Mouse (Mus musculus) hindbrain, embryonic 12.5 days (tissue): ENCODE measurements around the gene Zfp408. TPM values are rescaled to one million over a fixed set of nuclear protein-coding genes. Genes with fewer than 3 reads are reported as not detected.

Source experiments
- ATAC-seq: fragments of 200-750 bp; cut with Nextera tagmentation; 2 replicates; pipeline ENCODE4 v1.8.0; 2017; ENCODE audit warnings: moderate TSS enrichment; ENCODE audit not compliant: low FRiP score
- H3K27ac ChIP-seq: fragments of 300-500 bp; sonication (generic); 2 replicates; pipeline ENCODE4 v1.5.1; 2016; ENCODE audit warnings: mild to moderate bottlenecking
- H3K27me3 ChIP-seq: fragments of 300-500 bp; sonication (generic); 2 replicates; pipeline ENCODE4 v1.6.1; 2016; ENCODE audit warnings: mild to moderate bottlenecking
- H3K36me3 ChIP-seq: fragments of 300-500 bp; sonication (generic); 2 replicates; pipeline ENCODE4 v1.6.1; 2016; ENCODE audit warnings: mild to moderate bottlenecking
- H3K4me1 ChIP-seq: fragments of 300-500 bp; sonication (generic); 2 replicates; pipeline ENCODE4 v1.6.1; 2016
- H3K4me2 ChIP-seq: fragments of 300-500 bp; sonication (generic); replicated peaks from 2 replicates; pipeline ENCODE4 v1.6.1; 2016; ENCODE audit warnings: mild to moderate bottlenecking
- H3K4me3 ChIP-seq: fragments of 300-500 bp; sonication (generic); 2 replicates; pipeline ENCODE4 v1.5.1; 2016; ENCODE audit warnings: mild to moderate bottlenecking
- H3K9ac ChIP-seq: fragments of 300-500 bp; sonication (generic); 2 replicates; pipeline ENCODE4 v1.6.1; 2016; ENCODE audit warnings: mild to moderate bottlenecking, moderate library complexity
- H3K9me3 ChIP-seq: fragments of 300-500 bp; sonication (generic); replicated peaks from 2 replicates; pipeline ENCODE4 v1.6.1; 2016; ENCODE audit warnings: mild to moderate bottlenecking
- WGBS: fragments of 180-500 bp; shearing (Covaris S2); methylation state at CpG from one replicate; pipeline ENCODE4 v1.1.7; 2016; 5-methylcytosine and 5-hydroxymethylcytosine counted together
- polyA plus RNA-seq: library from polyadenylated mRNA; unstranded; fragments of >200 nt; fragmentation: Nextera tagmentation; extraction: Ambion mirVana; gene quantifications from 2 replicates; pipeline ENCODE4 v1.2.1, GENCODE M21; 2016

The Zfp408 gene
- polyA plus RNA-seq, 1 experiment from 2014 or later, result 13.0 TPM

- no peak overlapping the region for H3K4me3 ChIP-seq
- 32% methylated on average over 1 of the region's 1 CpGs for WGBS
- H3K27ac ChIP-seq, result no peak overlapping the region
- peaks cover 15% of the 10 kb centered on the region for H3K4me1 ChIP-seq
- no peak overlapping the region for H3K4me2 ChIP-seq
- H3K27me3 ChIP-seq, result no peaks in the 10 kb centered on the region
- ATAC-seq, result no peak
- H3K36me3 ChIP-seq, result peaks cover 58% of the 10 kb centered on the region
- no peak overlapping the region for H3K9ac ChIP-seq
- H3K9me3 ChIP-seq, result no peaks in the 10 kb centered on the region
Measured at GRCm38 (mm10) chr2:91646733-91647132, 2.9 kb downstream of the Zfp408 start.

GRCm38 (mm10) chr2:91645811-91646210 lies 3.8 kb downstream of the Zfp408 start:
- H3K4me3 ChIP-seq, result no peak overlapping the region
- peaks cover 11% of the 10 kb centered on the region for H3K4me1 ChIP-seq
- H3K9me3 ChIP-seq, result no peaks in the 10 kb centered on the region
- no peaks in the 10 kb centered on the region for H3K27me3 ChIP-seq
- no peak overlapping the region for H3K27ac ChIP-seq
- no peak overlapping the region for H3K4me2 ChIP-seq
- WGBS, result 92% methylated on average over 11 of the region's 11 CpGs
- H3K9ac ChIP-seq, result no peak overlapping the region
- peaks cover 58% of the 10 kb centered on the region for H3K36me3 ChIP-seq
- ATAC-seq, result no peak

GRCm38 (mm10) chr2:91645354-91645753 lies 4.2 kb downstream of the Zfp408 start:
- H3K27me3 ChIP-seq, result no peaks in the 10 kb centered on the region
- H3K9me3 ChIP-seq, result no peaks in the 10 kb centered on the region
- H3K36me3 ChIP-seq, result peaks cover 58% of the 10 kb centered on the region
- H3K9ac ChIP-seq, result no peak overlapping the region
- no peak overlapping the region for H3K4me2 ChIP-seq
- peaks cover 8% of the 10 kb centered on the region for H3K4me1 ChIP-seq
- H3K27ac ChIP-seq, result no peak overlapping the region
- ATAC-seq, result no peak
- no peak overlapping the region for H3K4me3 ChIP-seq
- 97% methylated on average over 15 of the region's 15 CpGs for WGBS

- H3K9ac ChIP-seq, result no peak overlapping the region
- H3K4me2 ChIP-seq, result no peak overlapping the region
- peaks cover 7% of the 10 kb centered on the region for H3K4me1 ChIP-seq
- H3K4me3 ChIP-seq, result no peak overlapping the region
- peaks cover 58% of the 10 kb centered on the region for H3K36me3 ChIP-seq
- WGBS, result 94% methylated on average over 11 of the region's 11 CpGs
- no peak overlapping the region for H3K27ac ChIP-seq
- no peaks in the 10 kb centered on the region for H3K9me3 ChIP-seq
- ATAC-seq, result no peak
- no peaks in the 10 kb centered on the region for H3K27me3 ChIP-seq
Measured at GRCm38 (mm10) chr2:91644021-91644420, 5.6 kb downstream of the Zfp408 start.

GRCm38 (mm10) chr2:91642825-91643415 lies 6.7 kb downstream of the Zfp408 start:
- no peaks in the 10 kb centered on the region for H3K9me3 ChIP-seq
- no peak for ATAC-seq
- no peak overlapping the region for H3K4me3 ChIP-seq
- 91% methylated on average over 2 of the region's 2 CpGs for WGBS
- peaks cover 56% of the 10 kb centered on the region for H3K36me3 ChIP-seq
- H3K27me3 ChIP-seq, result no peaks in the 10 kb centered on the region
- no peaks in the 10 kb centered on the region for H3K4me1 ChIP-seq
- no peak overlapping the region for H3K4me2 ChIP-seq
- no peak overlapping the region for H3K27ac ChIP-seq
- no peak overlapping the region for H3K9ac ChIP-seq

DNA sequence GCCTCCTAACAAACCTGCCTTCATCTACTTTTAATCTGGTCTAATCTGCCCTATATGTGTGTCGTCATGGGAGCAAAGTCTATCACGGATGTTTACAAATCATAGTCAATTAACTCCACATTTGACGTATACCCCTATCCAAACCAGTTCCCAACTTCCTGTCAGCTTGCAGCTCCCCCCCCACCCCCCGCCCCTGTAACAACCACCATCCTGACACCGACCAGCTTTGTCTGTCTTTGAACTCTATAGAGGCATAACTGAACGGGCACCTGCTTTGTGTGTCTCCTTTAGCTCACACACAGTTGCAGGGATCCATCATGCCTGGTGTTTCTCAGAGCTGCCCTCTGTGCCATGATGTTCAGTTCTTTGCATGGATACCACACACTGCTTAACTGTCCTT lies 10.7 kb downstream of the Zfp408 start:
- Histone ChIP-seq H3K4me1 (no peaks in the 10 kb centered on the region), H3K4me2 (no peak overlapping the region), H3K9me3 (no peaks in the 10 kb centered on the region), H3K27me3 (no peaks in the 10 kb centered on the region), H3K4me3 (no peak overlapping the region), H3K36me3 (peaks cover 16% of the 10 kb centered on the region), H3K27ac (no peak overlapping the region), H3K9ac (no peak overlapping the region)
- ATAC-seq, result no peak
- WGBS, result 83% methylated on average over 6 of the region's 6 CpGs

DNA sequence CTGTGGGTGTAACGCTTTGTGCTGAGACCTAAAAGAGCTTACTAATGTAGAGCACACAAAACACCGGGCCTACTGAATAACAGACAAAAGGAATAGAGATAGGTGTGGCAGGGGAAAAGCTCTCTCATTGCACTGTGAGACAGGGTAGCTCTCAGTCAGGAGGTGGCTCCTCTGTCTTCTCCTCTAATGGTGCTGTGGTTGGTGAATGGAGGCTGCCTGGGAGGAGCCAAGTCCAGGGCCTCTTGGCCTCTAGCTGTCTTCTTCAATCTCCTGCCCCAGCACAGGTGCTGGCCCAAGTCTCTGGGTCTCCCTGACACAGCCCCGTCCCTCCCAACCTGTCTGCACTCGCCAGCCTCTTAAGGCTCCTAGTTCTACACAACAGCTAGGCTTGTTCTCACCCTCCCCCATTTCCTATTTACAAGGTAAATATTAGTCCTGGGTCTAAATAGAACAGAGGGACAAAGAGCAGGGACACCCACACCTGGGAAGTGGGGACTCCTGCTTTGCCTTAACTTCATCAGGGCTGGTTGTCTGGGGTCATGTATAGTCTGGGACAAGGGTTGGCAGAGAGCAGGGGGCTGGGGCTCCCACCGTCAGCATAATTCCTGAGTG lies 12.8 kb downstream of the Zfp408 start:
- Histone ChIP-seq H3K4me3 (no peak overlapping the region), H3K4me2 (no peak overlapping the region), H3K9ac (no peak overlapping the region), H3K36me3 (no peaks in the 10 kb centered on the region), H3K9me3 (no peaks in the 10 kb centered on the region), H3K27me3 (no peaks in the 10 kb centered on the region), H3K4me1 (no peaks in the 10 kb centered on the region), H3K27ac (no peak overlapping the region)
- ATAC-seq, result no peak
- 83% methylated on average over 5 of the region's 5 CpGs for WGBS

- Histone ChIP-seq H3K4me2 (no peak within 1 kb of the TSS), H3K36me3 (no peaks in the 10 kb centered on the region), H3K9me3 (no peaks in the 10 kb centered on the region), H3K27me3 (no peaks in the 10 kb centered on the region), H3K9ac (no peak within 1 kb of the TSS), H3K27ac (no peak within 1 kb of the TSS), H3K4me1 (no peaks in the 10 kb centered on the region), H3K4me3 (no peak within 1 kb of the TSS)
- ATAC-seq, result no peak
- WGBS, result 88% methylated on average over 8 of the region's 8 CpGs
Measured at GRCm38 (mm10) chr2:91636229-91636628, 13.4 kb downstream of the Zfp408 start, which contains the start of gene F2. Gene F2 (minus strand): TSS chr2:91636414.

DNA sequence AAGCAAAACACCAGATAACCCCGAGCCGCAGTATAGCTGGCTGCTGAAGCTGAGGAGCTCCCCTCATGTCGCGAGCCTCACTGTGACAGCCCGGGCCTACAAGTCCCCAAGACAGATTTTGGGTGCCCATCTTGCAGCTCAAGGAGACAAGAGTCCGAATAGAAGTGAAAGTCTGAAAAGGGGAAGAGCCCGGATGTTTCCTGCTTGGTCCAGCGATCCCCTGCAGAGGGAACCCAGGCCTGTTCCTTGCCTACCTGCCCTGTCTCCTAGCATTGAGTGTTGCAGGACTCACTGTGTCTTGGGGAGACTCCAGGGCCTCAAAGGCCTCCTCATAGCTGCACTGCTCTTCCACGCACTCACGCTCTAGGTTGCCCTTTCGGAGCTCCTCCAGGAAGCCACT lies 14.1 kb downstream of the Zfp408 start:
- WGBS, result 86% methylated on average over 11 of the region's 11 CpGs
- H3K27me3 ChIP-seq, result no peaks in the 10 kb centered on the region
- H3K4me3 ChIP-seq, result no peak overlapping the region
- H3K9ac ChIP-seq, result no peak overlapping the region
- H3K36me3 ChIP-seq, result no peaks in the 10 kb centered on the region
- no peaks in the 10 kb centered on the region for H3K9me3 ChIP-seq
- H3K4me2 ChIP-seq, result no peak overlapping the region
- H3K27ac ChIP-seq, result no peak overlapping the region
- ATAC-seq, result no peak
- no peaks in the 10 kb centered on the region for H3K4me1 ChIP-seq

- no peak overlapping the region for H3K9ac ChIP-seq
- H3K4me3 ChIP-seq, result no peak overlapping the region
- no peaks in the 10 kb centered on the region for H3K36me3 ChIP-seq
- no peak overlapping the region for H3K27ac ChIP-seq
- ATAC-seq, result no peak
- 81% methylated on average over 9 of the region's 9 CpGs for WGBS
- no peaks in the 10 kb centered on the region for H3K4me1 ChIP-seq
- H3K9me3 ChIP-seq, result no peaks in the 10 kb centered on the region
- no peaks in the 10 kb centered on the region for H3K27me3 ChIP-seq
- no peak overlapping the region for H3K4me2 ChIP-seq
Measured at GRCm38 (mm10) chr2:91634841-91635240, 14.8 kb downstream of the Zfp408 start.

- Histone ChIP-seq H3K4me2 (no peak overlapping the region), H3K4me3 (no peak overlapping the region)
- WGBS, result 82% methylated on average over 12 of the region's 12 CpGs
Measured at GRCm38 (mm10) chr2:91633334-91633977, 16.1 kb downstream of the Zfp408 start.

DNA sequence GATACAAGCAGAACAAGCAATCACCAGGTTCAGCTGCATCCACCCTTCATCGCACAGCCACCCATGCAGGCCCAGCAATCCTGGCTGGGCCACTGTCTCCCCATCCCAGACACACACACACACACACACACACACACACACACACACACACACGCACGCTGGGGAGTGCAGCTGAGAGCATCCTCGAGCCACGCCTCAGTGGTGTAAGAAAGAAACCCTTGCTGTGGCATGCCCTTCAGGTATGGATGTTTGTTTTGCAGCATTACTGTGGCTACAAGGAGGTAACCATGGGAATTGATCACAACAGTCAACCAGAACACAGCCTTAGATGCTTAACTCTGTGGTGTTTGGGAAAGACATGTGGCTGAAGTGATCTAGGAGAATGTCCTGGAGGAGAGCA lies 17.3 kb downstream of the Zfp408 start:
- no peak overlapping the region for H3K4me3 ChIP-seq
- ATAC-seq, result no peak
- WGBS, result 88% methylated on average over 5 of the region's 5 CpGs
- no peak overlapping the region for H3K27ac ChIP-seq
- H3K4me1 ChIP-seq, result no peaks in the 10 kb centered on the region
- H3K9ac ChIP-seq, result no peak overlapping the region
- H3K36me3 ChIP-seq, result no peaks in the 10 kb centered on the region
- H3K27me3 ChIP-seq, result no peaks in the 10 kb centered on the region
- no peak overlapping the region for H3K4me2 ChIP-seq
- no peaks in the 10 kb centered on the region for H3K9me3 ChIP-seq

More at GRCm38 (mm10) chr2:91633334-91633977, 16.1 kb downstream of the Zfp408 start:
- Histone ChIP-seq H3K27ac (no peak overlapping the region), H3K27me3 (no peaks in the 10 kb centered on the region), H3K9me3 (no peaks in the 10 kb centered on the region), H3K36me3 (no peaks in the 10 kb centered on the region), H3K9ac (no peak overlapping the region), H3K4me1 (no peaks in the 10 kb centered on the region)
- ATAC-seq, result no peak

- H3K36me3 ChIP-seq, result no peaks in the 10 kb centered on the region
- H3K9me3 ChIP-seq, result no peaks in the 10 kb centered on the region
- no peaks in the 10 kb centered on the region for H3K27me3 ChIP-seq
- no peak for ATAC-seq
- H3K4me1 ChIP-seq, result no peaks in the 10 kb centered on the region
- H3K4me2 ChIP-seq, result no peak overlapping the region
- H3K9ac ChIP-seq, result no peak overlapping the region
- H3K4me3 ChIP-seq, result no peak overlapping the region
- no peak overlapping the region for H3K27ac ChIP-seq
- 81% methylated on average over 5 of the region's 5 CpGs for WGBS
Measured at GRCm38 (mm10) chr2:91631826-91632225, 17.8 kb downstream of the Zfp408 start.
